Mouse (Mus musculus) hindbrain, postnatal 0 days (tissue): ENCODE data around the gene 4930519P11Rik. TPM values are rescaled to one million over a fixed set of nuclear protein-coding genes. Genes with fewer than 3 reads are reported as not detected.

Experiments
- ATAC-seq: fragments of 200-750 bp; cut with Nextera tagmentation; 2 replicates; pipeline ENCODE4 v1.8.0; 2017; ENCODE audit warnings: mild to moderate bottlenecking, moderate TSS enrichment, moderate library complexity
- DNase-seq: peaks from one replicate; pipeline ENCODE4 v3.0.0-alpha.2; 2015; ENCODE audit warnings: low spot score
- H3K27ac ChIP-seq: fragments of 300-500 bp; sonication (generic); 2 replicates; pipeline ENCODE4 v1.5.1; 2014; ENCODE audit warnings: mild to moderate bottlenecking
- H3K27me3 ChIP-seq: fragments of 300-500 bp; sonication (generic); 2 replicates; pipeline ENCODE4 v1.6.1; 2014; ENCODE audit warnings: low read length, mixed read lengths; ENCODE audit not compliant: insufficient read depth
- H3K36me3 ChIP-seq: fragments of 300-500 bp; sonication (generic); 2 replicates; pipeline ENCODE4 v1.6.1; 2014; ENCODE audit warnings: low read length, mixed read lengths; ENCODE audit not compliant: insufficient read depth
- H3K4me1 ChIP-seq: fragments of 300-500 bp; sonication (generic); 2 replicates; pipeline ENCODE4 v1.6.1; 2014; ENCODE audit warnings: antibody characterized with exemption, low read length, mixed read lengths; ENCODE audit not compliant: insufficient read depth
- H3K4me2 ChIP-seq: fragments of 300-500 bp; sonication (generic); 2 replicates; pipeline ENCODE4 v1.6.1; 2014; ENCODE audit warnings: low read depth, mild to moderate bottlenecking, low read length, moderate library complexity, mixed read lengths
- H3K4me3 ChIP-seq: fragments of 300-500 bp; sonication (generic); 2 replicates; pipeline ENCODE4 v1.5.1; 2014; ENCODE audit warnings: low read length
- H3K9ac ChIP-seq: fragments of 300-500 bp; sonication (generic); replicated peaks from 2 replicates; pipeline ENCODE4 v1.6.1; 2014; ENCODE audit warnings: mild to moderate bottlenecking, low read length, moderate library complexity, mixed read lengths
- H3K9me3 ChIP-seq: fragments of 300-500 bp; sonication (generic); 2 replicates; pipeline ENCODE4 v1.6.1; 2016; ENCODE audit warnings: low read length, mixed read lengths
- CTCF ChIP-seq: IDR thresholded peaks from 2 replicates; pipeline ENCODE4 v1.5.1; 2016; ENCODE audit warnings: antibody characterized with exemption, control low read depth, low read depth
- WGBS: fragments of 180-500 bp; shearing (Covaris S2); extraction: QIAGEN DNeasy Blood & Tissue Kit; methylation state at CpG from one replicate; pipeline ENCODE4 v1.1.7; 2014; 5-methylcytosine and 5-hydroxymethylcytosine counted together
- polyA plus RNA-seq: library from polyadenylated mRNA; unstranded; fragments of >200 nt; fragmentation: Nextera tagmentation; extraction: Ambion mirVana; gene quantifications from 2 replicates; pipeline ENCODE4 v1.2.1, GENCODE M21; 2015
- total RNA-seq: library from RNA; depleted of rRNA; stranded (reverse); fragments of >200 nt; gene quantifications from 2 replicates; pipeline ENCODE4 v1.2.3, GENCODE M21; 2014

The 4930519P11Rik gene
- total and polyA plus RNA-seq, 2 experiments from 2014 or later: 0.54 TPM; not detected in 1

- TF ChIP-seq CTCF: no peak
- Histone ChIP-seq H3K4me3 (no peak overlapping the region), H3K27me3 (no peaks in the 10 kb centered on the region), H3K4me1 (0 out of 2 replicates have a peak, but pooled peaks cover 11% of the 10 kb centered on the region), H3K4me2 (no peak overlapping the region), H3K36me3 (no peaks in the 10 kb centered on the region), H3K9me3 (no peaks in the 10 kb centered on the region), H3K27ac (no peak overlapping the region), H3K9ac (no peak overlapping the region)
- DNase-seq (no peak), ATAC-seq (no peak)
- 68% methylated on average over 6 of the region's 6 CpGs for WGBS
Measured at GRCm38 (mm10) chr2:154600586-154600985, 12.7 kb downstream of the 4930519P11Rik start.

GRCm38 (mm10) chr2:154597399-154597798 is 15.8 kb downstream of the 4930519P11Rik start:
- Histone ChIP-seq H3K9me3 (no peaks in the 10 kb centered on the region), H3K27ac (no peak overlapping the region), H3K36me3 (no peaks in the 10 kb centered on the region), H3K4me3 (no peak overlapping the region), H3K9ac (no peak overlapping the region), H3K4me2 (no peak overlapping the region), H3K4me1 (no peaks in the 10 kb centered on the region), H3K27me3 (no peaks in the 10 kb centered on the region)
- ATAC-seq (no peak), DNase-seq (no peak)
- 85% methylated on average over 3 of the region's 3 CpGs for WGBS
- no peak for TF ChIP-seq CTCF

- TF ChIP-seq CTCF: no peak
- Histone ChIP-seq H3K4me2 (no peak overlapping the region), H3K4me3 (no peak overlapping the region), H3K9me3 (no peaks in the 10 kb centered on the region), H3K4me1 (no peaks in the 10 kb centered on the region), H3K9ac (no peak overlapping the region), H3K36me3 (no peaks in the 10 kb centered on the region), H3K27ac (no peak overlapping the region), H3K27me3 (no peaks in the 10 kb centered on the region)
- DNase-seq (peak; percentile 70), ATAC-seq (peak; percentile 35; the same call in 1 of the 2 replicates)
- WGBS: 62% methylated on average over 5 of the region's 5 CpGs
Measured at GRCm38 (mm10) chr2:154595775-154596174, 17.5 kb downstream of the 4930519P11Rik start.

GRCm38 (mm10) chr2:154593025-154593424 is 20.2 kb downstream of the 4930519P11Rik start:
- Histone ChIP-seq H3K4me2 (no peak overlapping the region), H3K27me3 (no peaks in the 10 kb centered on the region), H3K9ac (no peak overlapping the region), H3K4me1 (no peaks in the 10 kb centered on the region), H3K4me3 (no peak overlapping the region), H3K36me3 (no peaks in the 10 kb centered on the region), H3K27ac (no peak overlapping the region), H3K9me3 (no peaks in the 10 kb centered on the region)
- ATAC-seq (no peak), DNase-seq (no peak)
- TF ChIP-seq CTCF: peak; percentile 55
- WGBS: 77% methylated on average over 3 of the region's 3 CpGs

- Histone ChIP-seq H3K9me3 (no peaks in the 10 kb centered on the region), H3K27ac (no peak overlapping the region), H3K4me2 (no peak overlapping the region), H3K27me3 (no peaks in the 10 kb centered on the region), H3K4me1 (no peaks in the 10 kb centered on the region), H3K9ac (no peak overlapping the region), H3K4me3 (no peak overlapping the region), H3K36me3 (peaks cover 6% of the 10 kb centered on the region; the same call in 1 of the 2 replicates)
- WGBS: 90% methylated on average over 3 of the region's 3 CpGs
- TF ChIP-seq CTCF: no peak
- DNase-seq: no peak
- ATAC-seq: no peak
Measured at GRCm38 (mm10) chr2:154591239-154591638, 22.0 kb downstream of the 4930519P11Rik start.

- ATAC-seq: no peak
Measured at GRCm38 (mm10) chr2:154589051-154589450, 24.2 kb downstream of the 4930519P11Rik start.

GRCm38 (mm10) chr2:154586405-154586804 is 26.8 kb downstream of the 4930519P11Rik start:
- Histone ChIP-seq H3K36me3 (peaks cover 6% of the 10 kb centered on the region; the same call in 1 of the 2 replicates), H3K27ac (no peak overlapping the region), H3K27me3 (no peaks in the 10 kb centered on the region), H3K4me1 (peaks cover 13% of the 10 kb centered on the region; the same call in 1 of the 2 replicates), H3K9ac (no peak overlapping the region), H3K9me3 (no peaks in the 10 kb centered on the region), H3K4me2 (no peak overlapping the region), H3K4me3 (no peak overlapping the region)
- WGBS: 77% methylated on average over 5 of the region's 5 CpGs
- ATAC-seq (no peak), DNase-seq (peak; percentile 74)
- TF ChIP-seq CTCF: peak; percentile 77

More at GRCm38 (mm10) chr2:154589051-154589450, 24.2 kb downstream of the 4930519P11Rik start:
- no peak overlapping the region for H3K27ac ChIP-seq
- no peak for DNase-seq
- peaks cover 9% of the 10 kb centered on the region; the same call in 1 of the 2 replicates for H3K4me1 ChIP-seq
- H3K27me3 ChIP-seq: no peaks in the 10 kb centered on the region
- H3K36me3 ChIP-seq: peaks cover 6% of the 10 kb centered on the region; the same call in 1 of the 2 replicates
- H3K9ac ChIP-seq: no peak overlapping the region
- no peaks in the 10 kb centered on the region for H3K9me3 ChIP-seq
- no peak overlapping the region for H3K4me2 ChIP-seq
- no peak overlapping the region for H3K4me3 ChIP-seq
- WGBS: 68% methylated on average over 4 of the region's 4 CpGs
- TF ChIP-seq CTCF: no peak
